Mouse (Mus musculus) small intestine, adult 2 months (tissue): Measurements from ENCODE around the gene Pacrg.

Experiments used
- CTCF ChIP-seq: fragments of 200-500 bp; IDR thresholded peaks from 2 replicates; pipeline ENCODE4 v1.5.1; 2012; ENCODE audit warnings: low read depth, mild to moderate bottlenecking, control low read depth, inconsistent platforms, low read length, moderate library complexity, mixed read lengths; ENCODE audit not compliant: insufficient replicate concordance, insufficient read length; ENCODE audit errors: extremely low read depth
- POLR2A ChIP-seq: fragments of 200-500 bp; IDR thresholded peaks from 2 replicates; pipeline ENCODE4 v1.6.1; 2012; ENCODE audit warnings: low read depth, mild to moderate bottlenecking, control low read depth, inconsistent platforms, low read length, moderate library complexity

- TF ChIP-seq CTCF (no peak), POLR2A (no peak)
These were observed 391.7 kb downstream of the Pacrg start for GRCm38 (mm10) chr17:10448417-10448816.
